Mouse (Mus musculus) bone marrow, adult 2 months (tissue): ENCODE measurements around the gene Gm1043. TPM values are rescaled to one million over a fixed set of nuclear protein-coding genes. Genes with fewer than 3 reads are reported as not detected.

ENCODE experiments used
- H3K27ac ChIP-seq: fragments of 200-500 bp; 2 replicates; pipeline ENCODE4 v1.5.1; 2012; ENCODE audit warnings: low read depth, mild to moderate bottlenecking, control low read depth, inconsistent platforms, low read length; ENCODE audit not compliant: control insufficient read depth, poor library complexity, insufficient read depth
- H3K4me1 ChIP-seq: fragments of 200-500 bp; 2 replicates; pipeline ENCODE4 v1.6.1; 2011; ENCODE audit warnings: low read length; ENCODE audit not compliant: control insufficient read depth, insufficient read depth
- H3K4me3 ChIP-seq: fragments of 200-500 bp; replicated peaks from 2 replicates; pipeline ENCODE3; 2011; ENCODE audit warnings: mild to moderate bottlenecking, low read depth, low read length, control low read depth; ENCODE audit not compliant: control insufficient read depth
- CTCF ChIP-seq: fragments of 200-500 bp; IDR thresholded peaks from 2 replicates; pipeline ENCODE4 v1.5.1; 2011; ENCODE audit warnings: low read length, control low read depth; ENCODE audit not compliant: control insufficient read depth, insufficient read depth
- POLR2A ChIP-seq: fragments of 200-500 bp; IDR thresholded peaks from 2 replicates; pipeline ENCODE4 v1.6.1; 2011; ENCODE audit warnings: low read depth, mild to moderate bottlenecking, control low read depth, low read length, borderline replicate concordance; ENCODE audit not compliant: control insufficient read depth
- WGBS: fragments of 180-500 bp; shearing (Covaris S2); methylation state at CpG from one replicate; pipeline ENCODE4 v1.1.7; 2018; 5-methylcytosine and 5-hydroxymethylcytosine counted together
- polyA plus RNA-seq: library from polyadenylated mRNA; stranded (reverse); fragments of >200 nt; gene quantifications from 2 replicates; pipeline ENCODE4 v1.2.4, GENCODE M21; 2011; ENCODE audit warnings: low replicate concordance; ENCODE audit not compliant: missing spikeins, insufficient read depth, insufficient read length

Gm1043 gene
- polyA plus RNA-seq, 1 experiment: 0.85 TPM

GRCm38 (mm10) chr5:37225708-37226107 is 140.5 kb downstream of the Gm1043 start:
- H3K27ac ChIP-seq: no peak overlapping the region
- no peaks in the 10 kb centered on the region for H3K4me1 ChIP-seq
- no peak overlapping the region for H3K4me3 ChIP-seq
- TF ChIP-seq CTCF (no peak), POLR2A (no peak)
- 81% methylated on average over 1 of the region's 1 CpGs for WGBS

GRCm38 (mm10) chr5:37227956-37228680 is 142.9 kb downstream of the Gm1043 start:
- 43% methylated on average over 6 of the region's 6 CpGs for WGBS
- no peak overlapping the region for H3K27ac ChIP-seq
- H3K4me3 ChIP-seq: no peak overlapping the region
- no peaks in the 10 kb centered on the region for H3K4me1 ChIP-seq
- TF ChIP-seq POLR2A (no peak), CTCF (no peak)

GRCm38 (mm10) chr5:37228894-37229293 is 143.7 kb downstream of the Gm1043 start:
- no peak overlapping the region for H3K27ac ChIP-seq
- TF ChIP-seq POLR2A: no peak
- TF ChIP-seq CTCF: no peak
- no peak overlapping the region for H3K4me3 ChIP-seq
- H3K4me1 ChIP-seq: no peaks in the 10 kb centered on the region
- 66% methylated on average over 7 of the region's 7 CpGs for WGBS

- TF ChIP-seq POLR2A (no peak), CTCF (no peak)
- H3K4me3 ChIP-seq: no peak overlapping the region
- no peaks in the 10 kb centered on the region for H3K4me1 ChIP-seq
- WGBS: 40% methylated on average over 9 of the region's 9 CpGs
- H3K27ac ChIP-seq: no peak overlapping the region
Measured at GRCm38 (mm10) chr5:37233010-37233557, 147.9 kb downstream of the Gm1043 start.

DNA sequence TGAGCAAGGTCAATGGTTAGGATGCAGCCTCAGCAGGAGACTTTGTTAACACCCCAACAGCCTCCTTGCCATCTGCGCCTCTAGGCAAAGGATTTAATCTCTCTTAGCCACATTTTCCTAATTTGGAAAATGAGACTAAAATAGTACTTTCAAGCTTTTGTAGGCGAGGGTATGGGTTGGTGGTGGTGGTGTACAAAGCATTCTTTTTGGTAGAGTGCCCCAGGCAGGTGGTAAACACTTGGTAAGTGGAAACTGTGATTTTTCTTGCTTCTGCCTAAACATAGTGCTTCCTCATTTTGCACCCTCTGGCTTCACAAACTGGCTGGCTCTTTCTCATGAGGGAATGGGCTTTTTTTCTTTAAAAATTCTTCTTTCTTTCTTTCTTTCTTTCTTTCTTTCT is 153.5 kb downstream of the Gm1043 start:
- Histone ChIP-seq H3K4me3 (no peak overlapping the region), H3K4me1 (no peaks in the 10 kb centered on the region; the same call in 1 of the 2 replicates), H3K27ac (no peak overlapping the region)
- TF ChIP-seq POLR2A (no peak), CTCF (no peak)
- 38% methylated on average over 2 of the region's 2 CpGs for WGBS

DNA sequence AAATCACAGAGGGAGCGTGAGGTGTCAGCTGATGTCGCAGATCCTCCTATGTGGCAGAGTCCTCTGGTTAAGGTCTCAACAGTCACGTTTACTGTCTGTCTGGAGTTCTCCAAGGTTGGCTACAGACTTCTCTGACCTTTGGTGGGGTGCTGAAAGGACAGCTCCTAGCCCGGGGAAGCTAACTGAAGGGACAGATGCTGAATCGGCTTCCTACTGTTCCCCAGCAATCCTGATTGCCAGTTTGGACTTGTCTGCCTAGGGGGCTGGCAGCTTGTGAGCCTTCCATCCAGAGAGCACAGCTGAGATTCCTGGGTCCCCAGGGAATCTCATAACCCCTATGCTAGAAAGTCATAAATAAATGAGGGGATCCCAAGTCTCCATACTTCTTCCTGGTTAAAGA is 155.4 kb downstream of the Gm1043 start:
- no peak for TF ChIP-seq POLR2A
- no peak for TF ChIP-seq CTCF
- Histone ChIP-seq H3K4me3 (no peak overlapping the region), H3K4me1 (no peaks in the 10 kb centered on the region; the same call in 1 of the 2 replicates), H3K27ac (no peak overlapping the region)
- 10% methylated on average over 5 of the region's 5 CpGs for WGBS

DNA sequence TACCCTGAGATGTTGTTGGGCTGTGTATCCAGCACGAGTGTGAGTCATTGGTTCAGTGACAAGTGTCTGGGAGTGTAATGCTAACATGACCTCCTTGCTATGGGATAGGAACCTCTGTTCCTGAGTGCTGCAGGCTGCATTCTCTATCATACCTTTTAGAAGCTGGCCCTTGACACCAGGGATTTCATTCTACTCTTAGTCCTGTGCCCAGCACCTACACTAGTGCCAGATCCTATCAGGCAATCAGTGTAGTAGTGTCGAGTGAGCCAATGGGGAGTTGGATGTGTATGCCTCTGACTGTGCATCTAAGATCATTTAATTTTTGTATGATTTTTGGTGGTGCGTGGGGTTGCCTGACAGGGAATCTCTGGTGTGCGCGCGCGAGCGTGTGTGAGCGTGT is 156.1 kb downstream of the Gm1043 start:
- TF ChIP-seq POLR2A (no peak), CTCF (no peak)
- no peaks in the 10 kb centered on the region; the same call in 1 of the 2 replicates for H3K4me1 ChIP-seq
- H3K27ac ChIP-seq: no peak overlapping the region
- 18% methylated on average over 9 of the region's 9 CpGs for WGBS
- no peak overlapping the region for H3K4me3 ChIP-seq

DNA sequence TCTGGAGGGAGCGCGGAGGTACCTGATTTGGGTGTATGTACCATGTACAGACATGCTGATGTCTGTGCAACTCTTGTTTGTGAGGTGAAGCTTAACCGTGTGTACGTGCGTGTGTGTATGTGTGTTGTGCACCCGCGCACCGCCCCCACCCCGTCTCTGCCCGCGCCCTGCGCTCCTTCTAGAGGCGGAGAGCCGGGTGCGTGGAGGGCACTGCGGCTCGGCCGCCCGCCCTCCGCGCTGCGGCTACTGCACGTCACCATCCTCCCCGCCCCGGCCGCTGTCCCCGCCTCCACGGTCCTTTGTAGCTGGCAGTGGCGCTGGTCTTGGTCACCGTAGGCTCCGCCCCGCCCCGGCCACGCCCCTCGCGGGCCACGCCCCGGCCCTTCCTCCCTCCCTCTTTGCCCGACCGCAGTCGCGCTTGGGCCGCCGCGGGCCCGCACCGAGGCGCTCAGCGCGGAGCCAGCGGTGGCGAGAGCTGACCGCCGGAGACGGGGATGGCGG is 156.5 kb downstream of the Gm1043 start, which contains the start of gene Crmp1:
Gene Crmp1, plus strand, starts transcription at position 290 of the 501 bp plus-strand sequence.
- WGBS: 5% methylated on average over 55 of the region's 56 CpGs
- H3K27ac ChIP-seq: no peak within 1 kb of the TSS; the same call in 1 of the 2 replicates
- no peak within 1 kb of the TSS for H3K4me3 ChIP-seq
- no peaks in the 10 kb centered on the region; the same call in 1 of the 2 replicates for H3K4me1 ChIP-seq
- TF ChIP-seq CTCF: no peak
- no peak for TF ChIP-seq POLR2A
